9 mouse cellular contexts compared by ENCODE assay signal in genomic region chr11:49845958-49846357, GRCm38 (mm10). TPM values are rescaled to one million over a fixed set of nuclear protein-coding genes. Genes with fewer than 3 reads are reported as not detected.
A peak's percentile ranks its signal among the peaks of the same experiment; 100 is the strongest.
DNase-seq lines count a peak whose midpoint lies in the region; ATAC-seq and TF ChIP-seq lines count a peak whose summit lies in the region.
"Had no signal": no experiment of that assay in that cellular context is flagged by ENCODE, and none has a peak within 500 bp of the region (broad histone marks: within the 10 kb centered on the region; RNA-seq: fewer than 3 reads in every experiment).

No protein-coding gene starts in this region.

- H3K9ac ChIP-seq in liver, adult 2 months (ENCODE audit: low read depth, low read length): peak overlapping the region; percentile 71
- peak overlapping the region; percentile 91 for H3K9ac ChIP-seq in embryonic facial prominence, embryonic 11.5 days (replicated peaks; ENCODE audit: low read length)
- H3K9ac ChIP-seq in intestine, embryonic 14.5 days (ENCODE audit: low read length): peak overlapping the region; percentile 78
- H3K9ac ChIP-seq in neural tube, embryonic 12.5 days: peak overlapping the region; percentile 92

- H3K27me3 ChIP-seq in liver, adult 2 months (ENCODE audit: control insufficient read depth, insufficient read depth, low read length): no peaks in the 10 kb centered on the region
- no peaks in the 10 kb centered on the region for H3K27me3 ChIP-seq in embryonic facial prominence, embryonic 11.5 days (ENCODE audit: control insufficient read depth, insufficient read depth, low read length)
- no peaks in the 10 kb centered on the region for H3K27me3 ChIP-seq in intestine, embryonic 14.5 days (replicated peaks; ENCODE audit: control insufficient read depth, insufficient read depth, low read length)
- no peaks in the 10 kb centered on the region for H3K27me3 ChIP-seq in neural tube, embryonic 12.5 days (replicated peaks)

- no peaks in the 10 kb centered on the region for H3K9me3 ChIP-seq in embryonic facial prominence, embryonic 11.5 days (replicated peaks; ENCODE audit: control insufficient read depth, low read length)
- no peaks in the 10 kb centered on the region for H3K9me3 ChIP-seq in intestine, embryonic 14.5 days (ENCODE audit: control insufficient read depth, low read length)
- H3K9me3 ChIP-seq in neural tube, embryonic 12.5 days: no peaks in the 10 kb centered on the region

- H3K79me2 ChIP-seq in liver, adult 2 months (ENCODE audit: control insufficient read depth, insufficient read depth, low read length): peaks cover 9% of the 10 kb centered on the region; the same call in 1 of the 2 replicates

- no peak for DNase-seq in liver, adult 2 months (ENCODE audit: extremely low read depth, low read depth, low spot score)
- no peak for DNase-seq in liver
- DNase-seq in embryonic facial prominence, embryonic 11.5 days (ENCODE audit: low spot score): no peak
- DNase-seq in intestine, embryonic 14.5 days (ENCODE audit: low spot score): no peak
- DNase-seq in cerebellum, adult 9-10 months: no peak
- DNase-seq in thymus, postnatal 0 days (ENCODE audit: low spot score): no peak
- no peak for DNase-seq in MN1 (ENCODE audit: low spot score)

- H3K4me1 ChIP-seq in liver, adult 2 months (ENCODE audit: control insufficient read depth, insufficient read depth, low read length): peaks cover 9% of the 10 kb centered on the region
- H3K4me1 ChIP-seq in embryonic facial prominence, embryonic 11.5 days (ENCODE audit: control insufficient read depth, insufficient read depth, low read length): no peaks in the 10 kb centered on the region; the same call in 1 of the 2 replicates
- H3K4me1 ChIP-seq in intestine, embryonic 14.5 days (replicated peaks; ENCODE audit: control insufficient read depth, insufficient read depth, low read length): peaks cover 19% of the 10 kb centered on the region
- H3K4me1 ChIP-seq in neural tube, embryonic 12.5 days: peaks cover 17% of the 10 kb centered on the region

- H3K27ac ChIP-seq in liver, adult 2 months (replicated peaks; ENCODE audit: insufficient read depth, low read depth, low read length): peak overlapping the region; percentile 72
- no peak overlapping the region for H3K27ac ChIP-seq in embryonic facial prominence, embryonic 11.5 days (replicated peaks; ENCODE audit: low read depth, low read length)
- H3K27ac ChIP-seq in intestine, embryonic 14.5 days (ENCODE audit: low read depth): no peak overlapping the region
- no peak overlapping the region for H3K27ac ChIP-seq in neural tube, embryonic 12.5 days

- no peak for TF ChIP-seq CTCF in liver, adult 2 months (IDR thresholded peaks at IDR 0.05; ENCODE audit: low read depth, low read length)

- no peak for TF ChIP-seq POLR2A in liver, adult 2 months (IDR thresholded peaks at IDR 0.05; ENCODE audit: extremely low read depth, insufficient read depth, low read length)

- no peak for ATAC-seq in embryonic facial prominence, embryonic 11.5 days (replicated peaks; ENCODE audit: insufficient number of reproducible peaks, low FRiP score, low TSS enrichment, low read depth)
- ATAC-seq in intestine, embryonic 14.5 days (replicated peaks; ENCODE audit: low FRiP score, low TSS enrichment, low read depth): peak; percentile 13
- ATAC-seq in neural tube, embryonic 12.5 days (ENCODE audit: low FRiP score, low read depth): peak; percentile 5

- peak overlapping the region; percentile 71 for H3K4me3 ChIP-seq in liver, adult 2 months (ENCODE audit: insufficient read depth, low read depth, low read length)
- H3K4me3 ChIP-seq in embryonic facial prominence, embryonic 11.5 days (ENCODE audit: low read depth, low read length): peak overlapping the region; percentile 92
- H3K4me3 ChIP-seq in intestine, embryonic 14.5 days (ENCODE audit: low read depth, low read length): peak overlapping the region; percentile 62
- H3K4me3 ChIP-seq in neural tube, embryonic 12.5 days: peak overlapping the region; percentile 91

- 22% methylated on average over 11 of the region's 11 CpGs for WGBS in liver, adult 2 months
- 34% methylated on average over 11 of the region's 11 CpGs for WGBS in embryonic facial prominence, embryonic 11.5 days
- 34% methylated on average over 11 of the region's 11 CpGs for WGBS in intestine, embryonic 14.5 days
- whole genome bisulfite sequencing in neural tube, embryonic 12.5 days: 37% methylated on average over 11 of the region's 11 CpGs

- H3K36me3 ChIP-seq in liver, adult 2 months (ENCODE audit: control insufficient read depth, insufficient read depth, low read length): no peaks in the 10 kb centered on the region
- no peaks in the 10 kb centered on the region for H3K36me3 ChIP-seq in embryonic facial prominence, embryonic 11.5 days (replicated peaks; ENCODE audit: control insufficient read depth, insufficient read depth, low read depth, low read length)
- H3K36me3 ChIP-seq in intestine, embryonic 14.5 days (ENCODE audit: control insufficient read depth, insufficient read depth, low read length): no peaks in the 10 kb centered on the region
- H3K36me3 ChIP-seq in neural tube, embryonic 12.5 days: peaks cover 3% of the 10 kb centered on the region; the same call in 1 of the 2 replicates

- H3K4me2 ChIP-seq in embryonic facial prominence, embryonic 11.5 days (ENCODE audit: low read depth, low read length): peak overlapping the region; percentile 61
- peak overlapping the region; percentile 56 for H3K4me2 ChIP-seq in intestine, embryonic 14.5 days (ENCODE audit: low read length)
- H3K4me2 ChIP-seq in neural tube, embryonic 12.5 days (replicated peaks): peak overlapping the region; percentile 80

RNA-seq across cellular contexts. Expression of gene Mapk9, which starts 0.6 kb away (rescaled TPM):
- total RNA-seq in liver, adult 2 months (2014; rRNA removed): 25.9 and 30.9 TPM in 2 replicates
- 15.6 and 16.2 TPM in 2 replicates for polyA plus RNA-seq in liver, adult 2 months (2012; rRNA removed)
- polyA plus RNA-seq in embryonic facial prominence, embryonic 11.5 days (2014; fragmentation: Nextera tagmentation; extraction: Ambion mirVana): 43.1 and 43.7 TPM in 2 replicates
- 32.2 and 33.4 TPM in 2 replicates for polyA plus RNA-seq in intestine, embryonic 14.5 days (2014; fragmentation: Nextera tagmentation; extraction: Ambion mirVana)
- polyA plus RNA-seq in neural tube, embryonic 12.5 days (2016; fragmentation: Nextera tagmentation; extraction: Ambion mirVana): 52.1 and 58.7 TPM in 2 replicates
- polyA plus RNA-seq in thymus, postnatal 0 days (2015; fragmentation: Nextera tagmentation; extraction: Ambion mirVana): 42.0 and 44.5 TPM in 2 replicates

RNA-seq across cellular contexts. Expression of gene Gfpt2, which starts 52.0 kb away (rescaled TPM):
- 0.28 and 0.34 TPM in 2 replicates for total RNA-seq in liver, adult 2 months (2014; rRNA removed)
- 0.20 and 0.22 TPM in 2 replicates for polyA plus RNA-seq in liver, adult 2 months (2012; rRNA removed)
- polyA plus RNA-seq in embryonic facial prominence, embryonic 11.5 days (2014; fragmentation: Nextera tagmentation; extraction: Ambion mirVana): 26.1 and 28.1 TPM in 2 replicates
- polyA plus RNA-seq in intestine, embryonic 14.5 days (2014; fragmentation: Nextera tagmentation; extraction: Ambion mirVana): 7.0 and 7.7 TPM in 2 replicates
- polyA plus RNA-seq in neural tube, embryonic 12.5 days (2016; fragmentation: Nextera tagmentation; extraction: Ambion mirVana): 8.1 and 8.2 TPM in 2 replicates
- 3.2 and 3.4 TPM in 2 replicates for polyA plus RNA-seq in thymus, postnatal 0 days (2015; fragmentation: Nextera tagmentation; extraction: Ambion mirVana)
- total RNA-seq: neutrophil, adult 5-6 weeks had no signal

RNA-seq across cellular contexts. Expression of gene Rasgef1c, which starts 55.7 kb away (rescaled TPM):
- not detected in 2 replicates for total RNA-seq in liver, adult 2 months (2014; rRNA removed)
- polyA plus RNA-seq in liver, adult 2 months (2012; rRNA removed): not detected in 2 replicates
- polyA plus RNA-seq in embryonic facial prominence, embryonic 11.5 days (2014; fragmentation: Nextera tagmentation; extraction: Ambion mirVana): 0.29 and 0.91 TPM in 2 replicates
- polyA plus RNA-seq in intestine, embryonic 14.5 days (2014; fragmentation: Nextera tagmentation; extraction: Ambion mirVana): 0.28 and 0.46 TPM in 2 replicates
- 13.7 and 14.7 TPM in 2 replicates for polyA plus RNA-seq in neural tube, embryonic 12.5 days (2016; fragmentation: Nextera tagmentation; extraction: Ambion mirVana)
- polyA plus RNA-seq in thymus, postnatal 0 days (2015; fragmentation: Nextera tagmentation; extraction: Ambion mirVana): 0.08 and 0.21 TPM in 2 replicates
- total RNA-seq: neutrophil, adult 5-6 weeks had no signal
